Mouse (Mus musculus) lung, postnatal 0 days (tissue): Measurements from ENCODE around the gene Proser2.

Experiments used
- CTCF ChIP-seq: IDR thresholded peaks from 2 replicates; pipeline ENCODE4 v1.5.1; 2016; ENCODE audit warnings: antibody characterized with exemption, mild to moderate bottlenecking
- EP300 ChIP-seq: IDR thresholded peaks from 2 replicates; pipeline ENCODE4 v1.6.1; 2016; ENCODE audit warnings: antibody characterized with exemption, mild to moderate bottlenecking, control low read depth

DNA sequence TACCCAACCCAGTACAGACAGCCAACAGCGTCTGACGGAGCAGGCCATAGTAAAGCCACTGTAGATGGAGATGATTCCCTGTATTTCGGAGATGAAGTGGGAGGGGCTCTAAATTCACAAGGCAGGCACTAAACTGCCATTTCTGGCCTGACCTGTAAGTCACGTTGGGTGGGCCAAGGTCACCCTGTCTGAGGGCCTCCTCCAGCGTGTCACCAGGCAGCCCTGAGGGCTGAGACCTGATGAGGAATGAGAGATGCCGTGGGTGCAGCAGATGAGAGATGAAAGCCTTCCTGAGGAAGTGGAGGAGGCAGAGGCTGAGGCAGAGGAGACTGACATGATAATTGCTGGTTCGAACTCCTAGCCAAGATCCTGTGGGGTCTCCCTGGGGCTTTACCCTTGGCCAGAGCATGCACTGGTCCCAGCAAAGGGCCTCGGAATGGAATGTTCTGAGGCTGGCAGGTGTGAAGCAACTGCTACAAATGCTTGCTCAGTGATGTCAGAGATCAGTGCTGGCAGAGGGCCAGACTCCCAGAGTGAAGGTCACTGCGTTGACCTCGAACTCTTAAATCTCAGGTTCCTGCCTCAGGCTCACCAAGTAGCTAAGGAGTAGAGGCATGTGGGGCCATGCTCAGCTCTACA is 55.0 kb downstream of the Proser2 start:
- TF ChIP-seq CTCF, result no peak
- TF ChIP-seq EP300, result peak; percentile 79
